Mouse (Mus musculus) CH12.LX (cell line): Measurements from ENCODE around the gene Nhp2.
A peak's percentile ranks its signal among the peaks of the same experiment; 100 is the strongest.

Source experiments
- CTCF ChIP-seq, 2 experiments: IDR thresholded peaks in 1 of 2; conservative IDR thresholded peaks in 1 of 2; 2 replicates each; pipeline ENCODE4 v1.5.1; 2011 to 2012; ENCODE audit warnings: low read depth in 2 of 2, low read length in 2 of 2, improper control_type of control experiment in 1 of 2, inconsistent platforms in 1 of 2, mild to moderate bottlenecking in 1 of 2, moderate library complexity in 1 of 2
- EP300 ChIP-seq: IDR thresholded peaks from 2 replicates; pipeline ENCODE4 v1.6.1; 2011; ENCODE audit warnings: low read length, improper control_type of control experiment
- JUND ChIP-seq: conservative IDR thresholded peaks from 2 replicates; pipeline ENCODE4 v1.6.1; 2011; ENCODE audit warnings: low read depth, low read length, improper control_type of control experiment
- POLR2A ChIP-seq: IDR thresholded peaks from 2 replicates; pipeline ENCODE4 v1.6.1; 2011; ENCODE audit warnings: low read depth, mild to moderate bottlenecking, improper control_type of control experiment, low read length
- RCOR1 ChIP-seq: conservative IDR thresholded peaks from 2 replicates; pipeline ENCODE4 v1.6.1; 2012; ENCODE audit warnings: low read depth, mild to moderate bottlenecking, inconsistent platforms, low read length, improper control_type of control experiment
- ZC3H11A ChIP-seq: IDR thresholded peaks from 2 replicates; pipeline ENCODE4 v1.6.1; 2012; ENCODE audit warnings: low read depth, mild to moderate bottlenecking, inconsistent platforms, low read length, improper control_type of control experiment
- ZNF384 ChIP-seq: IDR thresholded peaks from 2 replicates; pipeline ENCODE4 v1.6.1; 2012; ENCODE audit warnings: low read depth, low read length, improper control_type of control experiment, inconsistent platforms

DNA sequence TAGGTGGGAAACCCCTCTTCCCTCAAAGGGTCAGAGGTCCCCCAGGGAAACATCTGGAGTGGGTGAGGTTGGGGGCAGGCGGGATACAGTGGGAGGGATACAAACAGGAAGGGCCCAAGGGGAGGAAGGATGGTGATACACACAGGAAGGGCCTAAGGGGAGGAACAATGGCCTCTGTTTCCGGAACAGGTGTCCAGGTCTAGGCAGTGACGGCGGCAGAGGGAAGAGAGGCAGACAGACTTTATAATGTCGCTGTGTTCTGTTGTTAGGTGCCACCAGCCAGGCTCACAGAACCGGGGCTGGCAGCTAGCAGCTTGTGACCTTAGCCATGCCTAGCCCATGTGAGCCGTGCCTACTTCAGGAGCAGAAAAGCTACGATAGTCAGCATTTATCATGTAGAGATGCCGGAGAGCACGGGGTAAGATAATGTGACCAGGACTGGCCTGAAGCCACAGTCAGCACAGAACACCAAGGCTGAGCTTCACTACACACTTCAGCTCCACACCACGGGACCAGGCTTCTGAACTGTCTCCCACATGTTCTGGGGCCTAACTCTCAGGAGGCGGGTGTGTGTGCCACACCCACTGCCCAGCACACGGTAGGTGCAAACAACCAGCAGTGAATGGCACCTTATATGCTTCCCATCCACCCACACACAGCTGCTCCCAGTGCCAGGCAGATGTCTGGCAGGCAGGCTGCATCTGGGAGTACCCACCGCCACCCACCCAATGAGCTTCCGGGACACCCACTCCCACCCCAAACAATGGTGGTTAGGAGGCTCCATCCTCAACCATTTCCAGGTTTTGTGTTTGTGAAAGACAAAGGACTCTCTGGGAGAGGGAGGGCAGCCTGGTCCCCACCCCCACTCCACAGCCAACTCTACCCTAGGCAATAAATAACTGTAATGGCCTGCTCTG lies 27.5 kb downstream of the Nhp2 start:
- no peak for TF ChIP-seq CTCF (conservative IDR thresholded peaks at IDR 0.05 in 1 of 2, IDR thresholded peaks at IDR 0.05 in 1 of 2; ENCODE audit: low read depth in 2 of 2, low read length in 2 of 2)
- TF ChIP-seq POLR2A = peak; percentile 60
- TF ChIP-seq ZNF384 = no peak
- TF ChIP-seq RCOR1 = no peak
- TF ChIP-seq EP300 = peak; percentile 51
- no peak for TF ChIP-seq JUND
- no peak for TF ChIP-seq ZC3H11A
